Mouse (Mus musculus) intestine, embryonic 16.5 days (tissue): ENCODE results near the gene Nyx. TPM values are rescaled to one million over a fixed set of nuclear protein-coding genes. Genes with fewer than 3 reads are reported as not detected.

ENCODE experiments used
- ATAC-seq: fragments of 200-750 bp; cut with Nextera tagmentation; 2 replicates; pipeline ENCODE4 v1.8.0; 2017; ENCODE audit warnings: moderate TSS enrichment, moderate library complexity
- H3K27ac ChIP-seq: fragments of 300-500 bp; sonication (generic); 2 replicates; pipeline ENCODE4 v1.5.1; 2014; ENCODE audit warnings: mild to moderate bottlenecking, low read length
- H3K27me3 ChIP-seq: fragments of 300-500 bp; sonication (generic); replicated peaks from 2 replicates; pipeline ENCODE4 v1.6.1; 2014; ENCODE audit warnings: low read length, control low read depth, mixed read lengths; ENCODE audit not compliant: control insufficient read depth, insufficient read depth
- H3K36me3 ChIP-seq: fragments of 300-500 bp; sonication (generic); 2 replicates; pipeline ENCODE4 v1.6.1; 2014; ENCODE audit warnings: low read length, control low read depth; ENCODE audit not compliant: control insufficient read depth, insufficient read depth
- H3K4me1 ChIP-seq: fragments of 300-500 bp; sonication (generic); 2 replicates; pipeline ENCODE4 v1.6.1; 2014; ENCODE audit warnings: low read length, control low read depth, mixed read lengths; ENCODE audit not compliant: control insufficient read depth, insufficient read depth
- H3K4me2 ChIP-seq: fragments of 300-500 bp; sonication (generic); 2 replicates; pipeline ENCODE4 v1.6.1; 2014; ENCODE audit warnings: low read depth, low read length, control low read depth
- H3K4me3 ChIP-seq: fragments of 300-500 bp; sonication (generic); 2 replicates; pipeline ENCODE4 v1.5.1; 2014; ENCODE audit warnings: mild to moderate bottlenecking, low read length
- H3K9ac ChIP-seq: fragments of 300-500 bp; sonication (generic); 2 replicates; pipeline ENCODE4 v1.6.1; 2014; ENCODE audit warnings: low read depth, low read length
- H3K9me3 ChIP-seq: fragments of 300-500 bp; sonication (generic); 2 replicates; pipeline ENCODE4 v1.6.1; 2016; ENCODE audit warnings: low read length, control low read depth; ENCODE audit not compliant: control insufficient read depth
- WGBS: fragments of 180-500 bp; shearing (Covaris S2); extraction: QIAGEN DNeasy Blood & Tissue Kit; methylation state at CpG from one replicate; pipeline ENCODE4 v1.1.7; 2014; 5-methylcytosine and 5-hydroxymethylcytosine counted together
- polyA plus RNA-seq: library from polyadenylated mRNA; unstranded; fragments of >200 nt; fragmentation: Nextera tagmentation; extraction: Ambion mirVana; gene quantifications from 2 replicates; pipeline ENCODE4 v1.2.1, GENCODE M21; 2015

The Nyx gene
- polyA plus RNA-seq, 1 experiment from 2014 or later: 0.05 TPM

DNA sequence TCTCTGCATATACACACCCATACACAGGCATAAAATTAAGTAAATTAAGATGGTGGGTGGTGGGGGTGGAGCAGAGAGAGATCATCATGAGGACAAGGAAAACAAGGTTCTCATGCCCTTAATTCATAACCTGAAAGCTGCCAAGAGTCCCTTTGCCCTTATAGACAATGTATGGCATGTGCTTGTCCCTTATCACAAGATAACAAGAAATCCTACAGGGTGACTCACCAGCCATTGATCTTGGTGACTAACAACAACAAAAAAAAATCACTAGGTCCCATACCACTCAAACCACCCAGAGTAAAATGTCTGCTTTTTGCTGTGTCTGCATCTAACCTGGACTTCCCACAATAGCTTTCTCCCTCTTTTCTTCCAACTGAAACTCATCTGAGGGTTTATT lies 18.5 kb downstream of the Nyx start:
- H3K27me3 ChIP-seq: no peaks in the 10 kb centered on the region
- no peaks in the 10 kb centered on the region for H3K4me1 ChIP-seq
- H3K9me3 ChIP-seq: peaks cover 3% of the 10 kb centered on the region; the same call in 1 of the 2 replicates
- no peak overlapping the region for H3K4me2 ChIP-seq
- no peak for ATAC-seq
- no peak overlapping the region for H3K4me3 ChIP-seq
- no peak overlapping the region for H3K27ac ChIP-seq
- H3K9ac ChIP-seq: no peak overlapping the region
- no peaks in the 10 kb centered on the region for H3K36me3 ChIP-seq

GRCm38 (mm10) chrX:13489001-13489400 lies 23.1 kb downstream of the Nyx start:
- H3K9ac ChIP-seq: no peak overlapping the region
- H3K36me3 ChIP-seq: no peaks in the 10 kb centered on the region
- H3K4me3 ChIP-seq: no peak overlapping the region
- H3K4me2 ChIP-seq: no peak overlapping the region
- no peaks in the 10 kb centered on the region for H3K4me1 ChIP-seq
- H3K27me3 ChIP-seq: no peaks in the 10 kb centered on the region; the same call in 1 of the 2 replicates
- H3K27ac ChIP-seq: no peak overlapping the region
- no peak for ATAC-seq
- H3K9me3 ChIP-seq: peaks cover 3% of the 10 kb centered on the region; the same call in 1 of the 2 replicates
- 65% methylated on average over 3 of the region's 3 CpGs for WGBS

DNA sequence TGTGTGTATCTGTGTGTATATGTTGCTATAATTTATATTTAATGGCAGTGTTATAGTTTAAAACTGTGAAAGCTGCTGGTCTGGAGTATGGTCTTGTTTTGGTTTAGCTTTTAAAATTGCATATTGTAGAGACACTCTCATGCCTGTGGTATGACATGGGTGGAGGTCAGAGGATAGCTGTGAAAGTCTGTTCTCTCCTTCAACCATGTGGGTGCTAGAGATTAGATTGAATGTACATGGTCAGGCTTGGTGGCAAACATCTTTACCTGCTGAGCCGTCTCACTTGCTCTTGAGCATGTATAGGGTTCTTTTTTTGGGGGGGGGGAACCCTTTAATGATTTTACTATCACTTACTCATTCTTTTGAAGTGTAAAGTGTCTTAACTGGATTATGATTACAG lies 23.9 kb downstream of the Nyx start:
- WGBS: 59% methylated on average over 1 of the region's 1 CpGs
- Histone ChIP-seq H3K9ac (no peak overlapping the region), H3K27ac (no peak overlapping the region), H3K4me3 (no peak overlapping the region), H3K4me2 (no peak overlapping the region), H3K27me3 (no peaks in the 10 kb centered on the region; the same call in 1 of the 2 replicates), H3K36me3 (no peaks in the 10 kb centered on the region), H3K9me3 (peaks cover 3% of the 10 kb centered on the region; the same call in 1 of the 2 replicates), H3K4me1 (no peaks in the 10 kb centered on the region)
- ATAC-seq: no peak

GRCm38 (mm10) chrX:13490941-13491340 lies 25.0 kb downstream of the Nyx start:
- Histone ChIP-seq H3K4me1 (no peaks in the 10 kb centered on the region), H3K4me3 (no peak overlapping the region), H3K27me3 (no peaks in the 10 kb centered on the region; the same call in 1 of the 2 replicates), H3K9ac (no peak overlapping the region), H3K9me3 (peaks cover under 1% of the 10 kb centered on the region; the same call in 1 of the 2 replicates), H3K27ac (no peak overlapping the region), H3K4me2 (no peak overlapping the region), H3K36me3 (no peaks in the 10 kb centered on the region)
- ATAC-seq: no peak
- WGBS: 53% methylated on average over 3 of the region's 3 CpGs

DNA sequence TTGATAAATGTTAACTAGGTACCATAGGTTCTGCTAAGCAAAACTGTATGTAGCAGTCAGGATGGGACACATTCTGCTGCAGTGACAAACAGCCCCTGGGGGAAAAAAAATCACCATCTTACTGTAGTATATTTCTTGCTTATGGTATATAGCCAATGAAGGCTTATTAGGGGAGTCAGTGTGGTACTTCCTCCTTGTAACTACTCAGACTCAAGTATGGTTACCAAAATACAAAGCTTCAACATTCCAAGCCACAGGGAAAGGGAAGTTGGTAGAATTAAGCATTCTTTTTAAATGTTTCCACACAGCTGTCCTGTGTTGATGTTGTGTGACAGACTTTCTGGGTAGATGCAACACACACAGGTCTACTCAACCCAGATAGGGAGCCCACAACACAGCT lies 27.0 kb downstream of the Nyx start:
- Histone ChIP-seq H3K36me3 (no peaks in the 10 kb centered on the region), H3K4me1 (no peaks in the 10 kb centered on the region), H3K4me2 (no peak overlapping the region), H3K4me3 (no peak overlapping the region), H3K27me3 (no peaks in the 10 kb centered on the region; the same call in 1 of the 2 replicates), H3K9me3 (no peaks in the 10 kb centered on the region), H3K9ac (no peak overlapping the region), H3K27ac (no peak overlapping the region)
- ATAC-seq: no peak

GRCm38 (mm10) chrX:13494892-13495703 lies 29.2 kb downstream of the Nyx start:
- Histone ChIP-seq H3K9me3 (no peaks in the 10 kb centered on the region), H3K36me3 (no peaks in the 10 kb centered on the region), H3K27me3 (no peaks in the 10 kb centered on the region; the same call in 1 of the 2 replicates), H3K9ac (no peak overlapping the region), H3K4me2 (no peak overlapping the region), H3K4me1 (no peaks in the 10 kb centered on the region), H3K4me3 (no peak overlapping the region), H3K27ac (no peak overlapping the region)
- ATAC-seq: no peak
- 80% methylated on average over 8 of the region's 8 CpGs for WGBS

DNA sequence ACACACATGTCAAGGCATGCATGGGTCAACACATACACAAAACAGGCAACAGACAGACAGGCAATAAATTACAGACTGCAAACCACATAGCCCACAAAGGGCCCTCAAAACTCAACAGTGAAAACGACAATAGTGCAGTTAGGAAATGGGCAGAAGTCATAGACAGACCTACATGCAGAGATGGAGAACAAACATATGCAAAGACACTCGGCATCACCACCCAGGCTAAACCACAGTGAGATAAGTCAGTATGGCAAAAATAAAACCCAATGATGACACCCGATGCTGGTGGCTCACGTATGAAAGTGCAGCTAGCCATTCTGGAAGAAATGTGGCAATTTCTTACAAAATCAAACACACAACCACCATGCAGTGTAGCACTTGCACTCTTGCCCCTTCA lies 34.4 kb downstream of the Nyx start:
- H3K4me1 ChIP-seq: no peaks in the 10 kb centered on the region
- H3K9me3 ChIP-seq: no peaks in the 10 kb centered on the region
- no peak overlapping the region for H3K27ac ChIP-seq
- no peaks in the 10 kb centered on the region for H3K36me3 ChIP-seq
- H3K9ac ChIP-seq: no peak overlapping the region
- no peaks in the 10 kb centered on the region; the same call in 1 of the 2 replicates for H3K27me3 ChIP-seq
- H3K4me2 ChIP-seq: no peak overlapping the region
- no peak overlapping the region for H3K4me3 ChIP-seq
- WGBS: 78% methylated on average over 4 of the region's 4 CpGs
- ATAC-seq: no peak

- Histone ChIP-seq H3K27ac (no peak overlapping the region), H3K4me2 (no peak overlapping the region), H3K36me3 (no peaks in the 10 kb centered on the region), H3K9ac (no peak overlapping the region), H3K4me1 (no peaks in the 10 kb centered on the region), H3K9me3 (no peaks in the 10 kb centered on the region), H3K27me3 (no peaks in the 10 kb centered on the region; the same call in 1 of the 2 replicates), H3K4me3 (no peak overlapping the region)
- no peak for ATAC-seq
- WGBS: 60% methylated on average over 7 of the region's 7 CpGs
Observed at GRCm38 (mm10) chrX:13502862-13503375, 37.0 kb downstream of the Nyx start.

- no peak overlapping the region for H3K4me3 ChIP-seq
- no peaks in the 10 kb centered on the region for H3K9me3 ChIP-seq
- H3K36me3 ChIP-seq: no peaks in the 10 kb centered on the region
- no peaks in the 10 kb centered on the region; the same call in 1 of the 2 replicates for H3K27me3 ChIP-seq
- no peak overlapping the region for H3K27ac ChIP-seq
- no peak for ATAC-seq
- WGBS: 87% methylated on average over 7 of the region's 7 CpGs
- H3K4me2 ChIP-seq: no peak overlapping the region
- no peak overlapping the region for H3K9ac ChIP-seq
- no peaks in the 10 kb centered on the region for H3K4me1 ChIP-seq
Observed at GRCm38 (mm10) chrX:13504389-13504788, 38.5 kb downstream of the Nyx start.
